Mouse (Mus musculus) CH12F3 (cell line): ENCODE data around the gene Zkscan5.
"Not testable (repeated sequence)": the region's sequence is repeated elsewhere in the genome, so short reads cannot be mapped to it uniquely, and the experiment has no call there.

ENCODE experiments used
- in situ Hi-C: fragments of 300-500 bp; cut with MboI; formaldehyde crosslinking; loops from 2 replicates; pipeline ENCODE4 v1.14.3; 2020; ENCODE audit warnings: low sequenced_read_pairs

The Zkscan5 gene

DNA sequence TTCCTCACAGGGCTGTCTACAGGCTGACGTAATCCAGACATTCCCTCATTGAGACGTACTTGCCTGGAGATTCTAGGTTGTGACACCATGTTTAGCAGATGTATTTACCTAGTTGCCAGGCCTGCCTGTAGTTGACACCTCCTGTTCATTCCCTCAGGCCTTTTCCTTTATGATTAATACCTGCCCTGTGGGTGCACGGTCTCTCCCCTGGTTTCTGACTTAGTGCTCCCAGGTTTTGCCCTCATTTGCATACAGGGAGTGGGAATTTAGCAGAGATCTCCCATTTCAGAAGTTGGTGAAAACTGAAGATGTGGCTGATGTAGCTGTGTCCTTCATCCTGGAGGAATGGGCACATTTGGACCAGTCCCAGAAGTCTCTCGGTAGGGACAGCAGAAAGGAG lies 7.9 kb downstream of the Zkscan5 start:
- in situ Hi-C loops = no loop called here

DNA sequence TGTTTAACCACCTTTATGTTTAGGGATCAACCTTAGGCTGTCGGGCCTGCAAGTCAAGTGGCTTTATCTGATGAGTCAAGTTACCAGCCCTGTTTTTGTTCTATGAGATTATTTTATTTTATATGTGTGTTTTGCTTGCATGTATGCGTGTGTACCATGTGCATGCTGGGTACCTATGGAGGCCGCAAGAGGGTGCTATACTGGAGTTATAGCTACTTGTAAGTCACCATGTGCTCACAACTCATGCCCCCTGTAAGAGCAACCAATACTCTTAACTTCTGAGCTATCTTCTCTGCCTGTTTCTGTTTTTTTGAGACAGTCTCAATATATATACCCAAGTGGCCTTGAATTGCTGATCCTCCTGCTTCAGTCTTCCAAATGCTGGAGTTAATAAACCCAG lies 9.1 kb downstream of the Zkscan5 start:
- in situ Hi-C loops = no loop called here

GRCm38 (mm10) chr5:145214679-145215078 lies 10.3 kb downstream of the Zkscan5 start:
- in situ Hi-C loops = no loop called here

GRCm38 (mm10) chr5:145217746-145218145 lies 13.4 kb downstream of the Zkscan5 start:
- in situ Hi-C loops = no loop called here

- in situ Hi-C loops = no loop called here
Observed at GRCm38 (mm10) chr5:145218206-145218605, 13.8 kb downstream of the Zkscan5 start.

- in situ Hi-C loops = no loop called here
Observed at GRCm38 (mm10) chr5:145218671-145219070, 14.3 kb downstream of the Zkscan5 start.

DNA sequence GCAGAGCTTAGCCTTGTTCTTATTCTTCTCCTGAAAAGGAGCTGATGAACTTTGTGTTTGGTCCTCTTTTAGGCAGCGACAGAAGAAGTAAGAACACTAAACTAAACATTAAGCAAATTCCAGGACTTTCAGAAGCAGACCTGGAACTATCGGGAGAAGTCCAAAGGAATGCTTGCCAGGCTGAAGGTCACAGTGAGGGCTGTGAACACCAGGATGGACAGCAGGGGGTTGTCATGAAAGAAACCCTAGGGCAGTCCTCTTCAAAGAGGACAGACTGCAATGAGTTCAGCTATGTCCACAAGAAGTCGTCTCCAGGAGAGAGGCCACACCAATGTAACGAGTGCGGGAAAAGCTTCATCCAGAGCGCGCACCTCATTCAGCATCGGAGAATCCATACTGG lies 15.6 kb downstream of the Zkscan5 start:
- in situ Hi-C loops = no loop called here

GRCm38 (mm10) chr5:145222840-145223239 lies 18.5 kb downstream of the Zkscan5 start:
- in situ Hi-C loops = no loop called here

GRCm38 (mm10) chr5:145223395-145223794 lies 19.0 kb downstream of the Zkscan5 start:
- in situ Hi-C loops = no loop called here

DNA sequence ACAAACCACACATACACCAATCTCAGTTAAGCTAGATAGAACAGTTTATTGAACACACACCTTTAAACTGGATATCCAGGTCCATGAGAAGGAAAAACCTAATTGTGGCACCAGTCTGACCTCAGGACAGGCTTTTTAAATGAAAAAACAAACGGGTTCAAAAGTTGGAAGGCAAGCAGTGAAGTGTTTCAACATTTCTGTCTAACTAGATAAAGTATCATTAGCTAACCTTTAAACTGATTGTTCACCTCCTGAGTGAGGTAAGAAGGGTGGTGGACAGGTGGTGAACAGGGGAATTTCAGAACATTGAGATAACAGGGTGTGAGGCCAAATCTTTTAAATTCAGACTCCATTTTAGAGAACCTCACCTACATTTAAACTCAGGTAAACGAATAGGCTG lies 22.1 kb downstream of the Zkscan5 start:
- in situ Hi-C loops = no loop called here

GRCm38 (mm10) chr5:145229283-145229682 lies 24.9 kb downstream of the Zkscan5 start:
- in situ Hi-C loops = not testable (repeated sequence)

DNA sequence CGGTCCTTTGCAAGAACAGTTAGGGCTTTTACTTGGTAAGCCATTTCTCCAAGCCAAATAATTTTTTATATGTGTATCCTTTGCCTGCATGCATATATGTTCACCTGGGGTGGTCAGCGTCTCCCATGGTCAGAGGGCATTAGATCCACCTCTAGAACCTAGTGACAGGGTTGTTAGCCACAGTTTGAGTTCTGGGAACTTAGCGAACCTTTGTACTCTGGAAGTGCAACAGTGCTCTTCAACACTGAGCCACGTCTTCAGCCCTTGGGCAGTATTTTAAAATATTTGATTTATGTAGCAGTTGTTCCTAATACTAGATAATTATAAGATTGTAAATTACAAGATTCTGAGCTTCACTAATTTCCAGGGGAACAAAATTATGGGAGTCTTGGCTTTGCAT lies 26.3 kb downstream of the Zkscan5 start:
- in situ Hi-C loops = no loop called here

DNA sequence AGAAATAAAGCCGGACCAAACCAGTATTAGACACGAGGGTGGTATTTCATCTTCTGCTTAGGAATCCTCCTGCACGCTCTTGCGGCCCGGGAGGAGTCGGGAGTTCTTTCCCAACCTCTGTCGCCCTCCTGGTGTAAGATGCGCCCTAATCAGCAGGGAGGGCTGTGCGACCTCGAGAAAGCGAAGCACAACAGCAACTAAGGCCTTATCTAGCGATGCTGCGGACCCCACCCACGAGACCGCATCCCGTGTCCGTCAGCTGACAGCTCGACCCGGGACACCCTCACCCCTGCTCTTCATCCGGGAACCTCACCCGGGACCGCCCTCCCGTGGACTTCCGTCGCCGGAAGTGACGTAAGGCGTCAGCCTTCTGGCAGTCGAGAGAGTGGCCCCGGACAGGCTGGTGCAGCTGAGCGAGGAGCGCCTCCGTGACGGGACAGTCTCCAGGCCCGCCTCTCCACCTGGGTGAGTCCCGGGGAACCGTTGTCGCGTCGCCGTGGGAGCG lies 27.1 kb downstream of the Zkscan5 start, which contains the start of gene Zfp655:
TSS of gene Zfp655 (plus strand) at position 349 of the 505 bp plus-strand sequence.
- in situ Hi-C loops = no loop called here

- in situ Hi-C loops = no loop called here
Observed at GRCm38 (mm10) chr5:145231893-145232411, 27.6 kb downstream of the Zkscan5 start.

GRCm38 (mm10) chr5:145234636-145235035 lies 30.3 kb downstream of the Zkscan5 start:
- in situ Hi-C loops = no loop called here

DNA sequence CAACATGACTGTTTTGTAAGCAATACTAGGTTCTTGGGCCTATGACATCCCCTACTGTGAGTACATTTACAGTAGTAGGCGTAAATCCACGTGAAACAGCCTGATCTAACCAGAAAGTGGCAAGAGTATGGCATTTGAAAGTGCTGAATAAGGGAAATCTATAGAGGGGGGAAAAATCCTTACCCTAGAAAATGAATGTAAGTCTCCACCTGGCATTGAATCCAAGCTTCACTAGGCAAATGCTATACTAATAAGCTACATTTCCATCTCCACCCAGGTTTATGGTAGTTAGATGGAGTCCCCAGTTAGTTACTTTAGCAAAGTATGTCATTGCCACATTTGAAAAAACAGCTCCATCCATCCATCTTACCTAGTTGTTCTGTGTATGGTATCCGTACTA lies 45.2 kb downstream of the Zkscan5 start:
- in situ Hi-C loops = no loop called here
